Mouse (Mus musculus): Measurements from ENCODE around the gene Mtmr1. TPM values are rescaled to one million over a fixed set of nuclear protein-coding genes. Genes with fewer than 3 reads are reported as not detected.

The Mtmr1 gene
- polyA plus RNA-seq, 1 experiment from 2014 or later = 7.6 TPM

- whole genome bisulfite sequencing = 100% methylated on average over 1 of the region's 1 CpGs
- Histone ChIP-seq H3K4me2 (replicated peaks; ENCODE audit: low read depth, low read length) (no peak overlapping the region), H3K36me3 (ENCODE audit: insufficient read depth, low read length) (no peaks in the 10 kb centered on the region), H3K9me3 (ENCODE audit: low read length) (no peaks in the 10 kb centered on the region), H3K9ac (replicated peaks; ENCODE audit: low read depth) (no peak overlapping the region), H3K27me3 (replicated peaks; ENCODE audit: insufficient read depth, low read length) (no peaks in the 10 kb centered on the region), H3K4me1 (ENCODE audit: insufficient read depth, low read depth, low read length) (no peaks in the 10 kb centered on the region), H3K4me3 (ENCODE audit: low read depth, low read length) (no peak overlapping the region), H3K27ac (ENCODE audit: low read length) (no peak overlapping the region)
- TF ChIP-seq EP300 (IDR thresholded peaks at IDR 0.05) = no peak
- TF ChIP-seq CTCF (IDR thresholded peaks at IDR 0.05) = no peak
- DNase-seq (ENCODE audit: low spot score) (no peak), ATAC-seq (no peak)
These were observed 69.9 kb downstream of the Mtmr1 start for GRCm38 (mm10) chrX:71434448-71434847.

DNA sequence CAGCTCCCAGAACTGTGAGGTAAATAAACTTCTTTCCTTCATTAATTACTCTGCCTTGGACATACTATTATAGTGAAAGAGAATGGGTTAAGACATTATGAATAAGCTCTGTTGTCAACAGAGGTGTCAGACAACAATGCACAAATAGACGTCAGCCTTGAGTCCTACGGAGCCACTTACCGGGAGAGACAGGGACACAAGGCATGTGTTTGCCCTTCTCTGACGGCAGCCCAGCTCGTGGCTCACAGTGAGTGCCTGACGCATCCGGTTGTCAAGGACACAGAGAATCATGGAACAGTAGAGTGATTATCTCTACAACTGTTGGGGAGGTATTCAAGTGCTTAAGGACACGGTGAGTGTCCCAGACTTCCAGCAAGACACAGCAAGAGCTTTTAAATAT is 70.3 kb downstream of the Mtmr1 start:
- Histone ChIP-seq H3K4me3 (ENCODE audit: low read depth, low read length) (no peak overlapping the region), H3K36me3 (ENCODE audit: insufficient read depth, low read length) (no peaks in the 10 kb centered on the region), H3K27ac (ENCODE audit: low read length) (no peak overlapping the region), H3K27me3 (replicated peaks; ENCODE audit: insufficient read depth, low read length) (no peaks in the 10 kb centered on the region), H3K4me1 (ENCODE audit: insufficient read depth, low read depth, low read length) (no peaks in the 10 kb centered on the region), H3K9ac (replicated peaks; ENCODE audit: low read depth) (no peak overlapping the region), H3K4me2 (replicated peaks; ENCODE audit: low read depth, low read length) (no peak overlapping the region), H3K9me3 (ENCODE audit: low read length) (no peaks in the 10 kb centered on the region)
- WGBS = 56% methylated on average over 8 of the region's 8 CpGs
- no peak for DNase-seq (ENCODE audit: low spot score)
- no peak for ATAC-seq
- TF ChIP-seq CTCF (IDR thresholded peaks at IDR 0.05) = no peak
- no peak for TF ChIP-seq EP300 (IDR thresholded peaks at IDR 0.05)

DNA sequence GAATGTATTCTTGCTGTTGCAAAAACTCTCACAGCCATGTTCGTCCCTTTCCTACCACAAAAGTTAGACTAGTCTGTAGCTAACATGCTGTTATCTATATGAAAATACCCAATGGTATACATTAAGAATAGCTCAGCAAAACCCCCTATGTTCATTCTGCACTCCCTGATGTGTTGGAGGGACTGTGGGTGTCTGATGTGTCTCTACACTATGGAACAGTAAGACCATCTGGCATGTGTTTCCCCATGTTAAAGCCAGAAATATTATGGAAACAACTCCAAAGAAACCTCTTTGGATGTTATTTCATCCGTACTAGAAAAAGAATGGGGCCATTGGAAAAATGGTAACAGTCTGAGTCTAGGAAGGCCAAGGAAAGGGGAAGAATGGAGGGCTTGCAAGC is 71.0 kb downstream of the Mtmr1 start:
- no peaks in the 10 kb centered on the region for H3K9me3 ChIP-seq (ENCODE audit: low read length)
- no peaks in the 10 kb centered on the region for H3K36me3 ChIP-seq (ENCODE audit: insufficient read depth, low read length)
- DNase-seq (ENCODE audit: low spot score) (no peak), ATAC-seq (no peak)
- H3K9ac ChIP-seq (replicated peaks; ENCODE audit: low read depth) = no peak overlapping the region
- H3K4me2 ChIP-seq (replicated peaks; ENCODE audit: low read depth, low read length) = no peak overlapping the region
- TF ChIP-seq EP300 (IDR thresholded peaks at IDR 0.05) (no peak), CTCF (IDR thresholded peaks at IDR 0.05) (no peak)
- H3K27ac ChIP-seq (ENCODE audit: low read length) = no peak overlapping the region
- H3K27me3 ChIP-seq (replicated peaks; ENCODE audit: insufficient read depth, low read length) = no peaks in the 10 kb centered on the region
- H3K4me1 ChIP-seq (ENCODE audit: insufficient read depth, low read depth, low read length) = no peaks in the 10 kb centered on the region
- H3K4me3 ChIP-seq (ENCODE audit: low read depth, low read length) = no peak overlapping the region
- 83% methylated on average over 2 of the region's 2 CpGs for WGBS

DNA sequence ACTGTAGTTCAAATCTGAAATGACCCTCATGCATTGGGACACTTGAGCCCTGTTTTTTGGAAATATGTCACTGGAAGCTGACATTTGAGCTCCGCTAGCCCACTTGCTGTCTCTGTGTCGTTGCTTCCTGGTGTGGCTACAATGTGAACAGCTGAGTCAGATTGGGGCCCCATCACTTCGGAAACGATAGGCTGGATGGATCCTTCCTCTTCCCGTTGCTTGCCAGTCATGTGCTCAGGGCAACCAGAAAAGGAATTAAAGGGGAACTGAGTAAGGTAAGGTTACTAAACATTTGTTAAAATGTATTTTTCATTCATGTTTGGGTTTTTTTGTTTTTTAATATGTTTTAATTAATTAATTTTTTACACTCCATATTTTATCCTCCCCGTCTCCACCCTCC is 74.9 kb downstream of the Mtmr1 start:
- Histone ChIP-seq H3K9me3 (ENCODE audit: low read length) (no peaks in the 10 kb centered on the region), H3K9ac (replicated peaks; ENCODE audit: low read depth) (no peak overlapping the region), H3K36me3 (ENCODE audit: insufficient read depth, low read length) (no peaks in the 10 kb centered on the region), H3K4me2 (replicated peaks; ENCODE audit: low read depth, low read length) (no peak overlapping the region), H3K4me1 (ENCODE audit: insufficient read depth, low read depth, low read length) (no peaks in the 10 kb centered on the region), H3K4me3 (ENCODE audit: low read depth, low read length) (no peak overlapping the region), H3K27me3 (replicated peaks; ENCODE audit: insufficient read depth, low read length) (no peaks in the 10 kb centered on the region), H3K27ac (ENCODE audit: low read length) (no peak overlapping the region)
- 93% methylated on average over 6 of the region's 6 CpGs for whole genome bisulfite sequencing
- TF ChIP-seq EP300 (IDR thresholded peaks at IDR 0.05) (no peak), CTCF (IDR thresholded peaks at IDR 0.05) (no peak)
- DNase-seq (ENCODE audit: low spot score) (no peak), ATAC-seq (no peak)

- TF ChIP-seq CTCF (IDR thresholded peaks at IDR 0.05) (no peak), EP300 (IDR thresholded peaks at IDR 0.05) (no peak)
- H3K27ac ChIP-seq (ENCODE audit: low read length) = no peak overlapping the region
- no peak overlapping the region for H3K4me3 ChIP-seq (ENCODE audit: low read depth, low read length)
- H3K4me2 ChIP-seq (replicated peaks; ENCODE audit: low read depth, low read length) = no peak overlapping the region
- ATAC-seq = no peak
- H3K4me1 ChIP-seq (ENCODE audit: insufficient read depth, low read depth, low read length) = no peaks in the 10 kb centered on the region
- DNase-seq (ENCODE audit: low spot score) = no peak
- no peaks in the 10 kb centered on the region for H3K36me3 ChIP-seq (ENCODE audit: insufficient read depth, low read length)
- H3K9me3 ChIP-seq (ENCODE audit: low read length) = no peaks in the 10 kb centered on the region
- no peaks in the 10 kb centered on the region for H3K27me3 ChIP-seq (replicated peaks; ENCODE audit: insufficient read depth, low read length)
- no peak overlapping the region for H3K9ac ChIP-seq (replicated peaks; ENCODE audit: low read depth)
- WGBS = 69% methylated on average over 5 of the region's 5 CpGs
These were observed 78.4 kb downstream of the Mtmr1 start for GRCm38 (mm10) chrX:71442916-71443315.

DNA sequence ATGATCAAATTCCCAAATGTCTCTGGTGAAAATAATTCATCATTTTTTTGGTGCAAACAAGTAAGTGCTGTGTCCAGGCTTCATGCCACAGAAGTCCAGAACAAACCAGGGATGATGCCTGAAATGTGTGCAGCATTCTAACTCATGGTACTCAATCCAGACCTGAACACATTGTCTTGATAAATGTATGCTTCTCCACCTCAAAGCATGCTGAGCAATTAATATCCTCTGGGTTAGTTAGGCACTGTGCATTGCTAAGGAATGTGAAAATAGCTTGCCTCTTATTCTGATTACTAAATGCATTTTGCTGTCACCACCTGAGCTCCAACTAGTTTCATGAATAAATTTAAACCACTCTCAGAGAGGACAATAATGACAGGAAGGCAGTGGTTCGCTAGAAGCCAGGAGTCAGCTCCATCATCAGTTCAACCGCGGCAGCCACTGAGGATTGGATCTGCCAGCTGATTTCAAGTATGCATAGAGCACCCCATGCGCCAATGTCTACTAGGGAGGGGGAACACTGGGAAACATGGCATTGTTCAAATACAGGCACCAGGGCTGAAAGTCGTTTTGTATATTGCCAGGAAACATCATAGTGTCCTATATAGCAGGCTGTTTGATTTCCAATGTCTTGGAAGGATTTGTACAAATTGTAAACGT is 91.6 kb downstream of the Mtmr1 start:
- Histone ChIP-seq H3K4me1 (ENCODE audit: insufficient read depth, low read depth, low read length) (no peaks in the 10 kb centered on the region), H3K27me3 (replicated peaks; ENCODE audit: insufficient read depth, low read length) (no peaks in the 10 kb centered on the region), H3K4me2 (replicated peaks; ENCODE audit: low read depth, low read length) (no peak overlapping the region), H3K36me3 (ENCODE audit: insufficient read depth, low read length) (no peaks in the 10 kb centered on the region), H3K4me3 (ENCODE audit: low read depth, low read length) (no peak overlapping the region), H3K9ac (replicated peaks; ENCODE audit: low read depth) (no peak overlapping the region), H3K9me3 (ENCODE audit: low read length) (no peaks in the 10 kb centered on the region), H3K27ac (ENCODE audit: low read length) (no peak overlapping the region)
- ATAC-seq (no peak), DNase-seq (ENCODE audit: low spot score) (no peak)
- TF ChIP-seq EP300 (IDR thresholded peaks at IDR 0.05) (no peak), CTCF (IDR thresholded peaks at IDR 0.05) (no peak)
- 69% methylated on average over 6 of the region's 6 CpGs for whole genome bisulfite sequencing
